Mouse (Mus musculus): ENCODE measurements around the gene Polr2j. TPM values are rescaled to one million over a fixed set of nuclear protein-coding genes. Genes with fewer than 3 reads are reported as not detected.
"Not testable (repeated sequence)": the region's sequence is repeated elsewhere in the genome, so short reads cannot be mapped to it uniquely, and the experiment has no call there.

The Polr2j gene
- polyA plus RNA-seq, 1 experiment from 2014 or later, result 189 TPM

- 37% methylated on average over 2 of the region's 2 CpGs for WGBS (ENCODE audit: insufficient replicate concordance)
- Histone ChIP-seq H3K4me2 (no peak overlapping the region), H3K4me1 (replicated peaks) (peaks cover 17% of the 10 kb centered on the region), H3K36me3 (no peaks in the 10 kb centered on the region), H3K4me3 (replicated peaks) (no peak overlapping the region), H3K27me3 (0 out of 2 replicates have a peak, but pooled peaks cover 3% of the 10 kb centered on the region), H3K27ac (no peak overlapping the region; the same call in 1 of the 2 replicates), H3K9me3 (replicated peaks) (peaks cover 9% of the 10 kb centered on the region; the same call in 1 of the 2 replicates), H3K9ac (no peak overlapping the region)
- ATAC-seq (ENCODE audit: low read depth) (no peak), DNase-seq (no peak)
Observed at GRCm38 (mm10) chr5:136108486-136108885, 7.9 kb upstream of the Polr2j start.

GRCm38 (mm10) chr5:136109042-136109441 lies 7.4 kb upstream of the Polr2j start:
- ATAC-seq (ENCODE audit: low read depth) (no peak), DNase-seq (no peak)
- Histone ChIP-seq H3K9ac (no peak overlapping the region), H3K4me2 (no peak overlapping the region), H3K4me3 (replicated peaks) (no peak overlapping the region), H3K27me3 (no peaks in the 10 kb centered on the region), H3K36me3 (no peaks in the 10 kb centered on the region), H3K27ac (no peak overlapping the region), H3K4me1 (replicated peaks) (peaks cover 17% of the 10 kb centered on the region), H3K9me3 (replicated peaks) (peaks cover 9% of the 10 kb centered on the region; the same call in 1 of the 2 replicates)
- WGBS (ENCODE audit: insufficient replicate concordance), result 42% methylated on average over 3 of the region's 3 CpGs

DNA sequence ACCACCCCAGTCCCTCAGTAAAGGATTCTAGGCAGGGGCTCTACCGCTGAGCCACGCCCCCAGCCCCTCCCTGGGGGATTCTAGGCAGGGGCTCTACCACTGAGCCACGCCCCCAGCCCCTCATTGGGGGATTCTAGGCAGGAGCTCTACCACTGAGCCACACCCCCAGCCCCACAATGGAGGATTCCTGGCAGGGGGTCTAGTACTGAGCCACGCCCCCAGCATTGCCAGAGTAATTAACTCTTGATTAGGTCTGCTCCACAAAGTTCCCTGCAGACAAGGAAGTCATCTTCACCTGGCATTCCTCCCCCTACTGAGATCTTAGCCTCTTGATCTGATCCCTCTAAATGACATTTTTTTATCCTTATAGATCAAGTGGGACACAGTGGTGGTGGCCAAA lies 2.9 kb upstream of the Polr2j start:
- not testable (repeated sequence) for H3K9ac ChIP-seq; H3K4me3 ChIP-seq (replicated peaks); H3K36me3 ChIP-seq; ATAC-seq (ENCODE audit: low read depth); H3K27me3 ChIP-seq; H3K9me3 ChIP-seq (replicated peaks); DNase-seq; H3K27ac ChIP-seq; H3K4me2 ChIP-seq
- WGBS (ENCODE audit: insufficient replicate concordance), result 26% methylated on average over 4 of the region's 4 CpGs
- peaks cover 36% of the 10 kb centered on the region for H3K4me1 ChIP-seq (replicated peaks)

- Histone ChIP-seq H3K27me3 (no peaks in the 10 kb centered on the region), H3K36me3 (peaks cover 29% of the 10 kb centered on the region), H3K4me1 (replicated peaks) (peaks cover 33% of the 10 kb centered on the region), H3K27ac (peak overlapping the region; percentile 72), H3K4me3 (replicated peaks) (peak overlapping the region; percentile 87), H3K9me3 (replicated peaks) (no peaks in the 10 kb centered on the region), H3K4me2 (peak overlapping the region; percentile 95), H3K9ac (peak overlapping the region; percentile 89)
- ATAC-seq (ENCODE audit: low read depth), result peak; percentile 78
- WGBS (ENCODE audit: insufficient replicate concordance), result 0% methylated on average over 22 of the region's 22 CpGs
- no peak for DNase-seq
Observed at GRCm38 (mm10) chr5:136116784-136117112, 317 bp downstream of the Polr2j start.

- no peak overlapping the region for H3K4me3 ChIP-seq (replicated peaks)
- H3K9ac ChIP-seq, result no peak overlapping the region
- H3K27ac ChIP-seq, result no peak overlapping the region
- peaks cover 23% of the 10 kb centered on the region for H3K4me1 ChIP-seq (replicated peaks)
- peaks cover 83% of the 10 kb centered on the region for H3K36me3 ChIP-seq
- no peaks in the 10 kb centered on the region for H3K9me3 ChIP-seq (replicated peaks)
- no peaks in the 10 kb centered on the region for H3K27me3 ChIP-seq
- no peak for DNase-seq
- WGBS (ENCODE audit: insufficient replicate concordance), result 86% methylated on average over 10 of the region's 10 CpGs
- no peak for ATAC-seq (ENCODE audit: low read depth)
- no peak overlapping the region for H3K4me2 ChIP-seq
Observed at GRCm38 (mm10) chr5:136122165-136122564, 5.7 kb downstream of the Polr2j start.

- ATAC-seq (ENCODE audit: low read depth) (peak; percentile 90), DNase-seq (peak; percentile 95)
- WGBS (ENCODE audit: insufficient replicate concordance), result under 1% methylated on average over 60 of the region's 60 CpGs
- no peaks in the 10 kb centered on the region for H3K9me3 ChIP-seq (replicated peaks)
- H3K36me3 ChIP-seq, result peaks cover 69% of the 10 kb centered on the region
- H3K27me3 ChIP-seq, result no peaks in the 10 kb centered on the region
- H3K4me3 ChIP-seq (replicated peaks), result peak within 1 kb of the TSS; percentile 74
- H3K4me1 ChIP-seq (replicated peaks), result peaks cover 42% of the 10 kb centered on the region
- H3K9ac ChIP-seq, result peak within 1 kb of the TSS; percentile 84
- peak within 1 kb of the TSS; percentile 81 for H3K4me2 ChIP-seq
- peak within 1 kb of the TSS; percentile 91 for H3K27ac ChIP-seq
Observed at GRCm38 (mm10) chr5:136135571-136136291, 19.3 kb downstream of the Polr2j start, which contains the start of the genes Lrwd1 and Alkbh4. TSS of gene Lrwd1 (minus strand) at chr5:136136074. TSS of gene Alkbh4 (plus strand) at chr5:136136146.

- peak overlapping the region; percentile 91 for H3K27ac ChIP-seq
- whole genome bisulfite sequencing (ENCODE audit: insufficient replicate concordance), result 4% methylated on average over 20 of the region's 20 CpGs
- no peaks in the 10 kb centered on the region for H3K27me3 ChIP-seq
- H3K4me1 ChIP-seq (replicated peaks), result peaks cover 42% of the 10 kb centered on the region
- no peak for DNase-seq
- peaks cover 69% of the 10 kb centered on the region for H3K36me3 ChIP-seq
- H3K4me3 ChIP-seq (replicated peaks), result peak overlapping the region; percentile 74
- peak; percentile 3 for ATAC-seq (ENCODE audit: low read depth)
- no peaks in the 10 kb centered on the region for H3K9me3 ChIP-seq (replicated peaks)
- peak overlapping the region; percentile 81 for H3K4me2 ChIP-seq
- peak overlapping the region; percentile 84 for H3K9ac ChIP-seq
Observed at GRCm38 (mm10) chr5:136136292-136136990, 20.0 kb downstream of the Polr2j start.

GRCm38 (mm10) chr5:136137658-136138274 lies 21.3 kb downstream of the Polr2j start:
- 35% methylated on average over 13 of the region's 13 CpGs for WGBS (ENCODE audit: insufficient replicate concordance)
- DNase-seq (peak; percentile 56), ATAC-seq (ENCODE audit: low read depth) (peak; percentile 34)
- peaks cover 69% of the 10 kb centered on the region for H3K36me3 ChIP-seq
- H3K4me1 ChIP-seq (replicated peaks), result peaks cover 42% of the 10 kb centered on the region
- H3K27ac ChIP-seq, result peak overlapping the region; percentile 91; the same call in 1 of the 2 replicates
- peak overlapping the region; percentile 74 for H3K4me3 ChIP-seq (replicated peaks)
- H3K9me3 ChIP-seq (replicated peaks), result no peaks in the 10 kb centered on the region
- H3K27me3 ChIP-seq, result no peaks in the 10 kb centered on the region
- H3K9ac ChIP-seq, result peak overlapping the region; percentile 84
- peak overlapping the region; percentile 81 for H3K4me2 ChIP-seq

- H3K27ac ChIP-seq, result no peak overlapping the region
- no peaks in the 10 kb centered on the region for H3K27me3 ChIP-seq
- 74% methylated on average over 13 of the region's 13 CpGs for WGBS (ENCODE audit: insufficient replicate concordance)
- H3K36me3 ChIP-seq, result peaks cover 53% of the 10 kb centered on the region
- H3K9ac ChIP-seq, result no peak overlapping the region
- H3K9me3 ChIP-seq (replicated peaks), result no peaks in the 10 kb centered on the region
- no peak overlapping the region for H3K4me2 ChIP-seq
- H3K4me3 ChIP-seq (replicated peaks), result no peak overlapping the region
- ATAC-seq (ENCODE audit: low read depth) (no peak), DNase-seq (no peak)
- H3K4me1 ChIP-seq (replicated peaks), result peaks cover 45% of the 10 kb centered on the region
Observed at GRCm38 (mm10) chr5:136139393-136139792, 23.0 kb downstream of the Polr2j start.

GRCm38 (mm10) chr5:136140057-136140482 lies 23.6 kb downstream of the Polr2j start:
- Histone ChIP-seq H3K4me1 (replicated peaks) (peaks cover 45% of the 10 kb centered on the region), H3K36me3 (peaks cover 48% of the 10 kb centered on the region), H3K4me2 (no peak overlapping the region), H3K27me3 (no peaks in the 10 kb centered on the region), H3K4me3 (replicated peaks) (no peak overlapping the region), H3K9ac (no peak overlapping the region), H3K9me3 (replicated peaks) (no peaks in the 10 kb centered on the region), H3K27ac (no peak overlapping the region)
- ATAC-seq (ENCODE audit: low read depth) (no peak), DNase-seq (no peak)
- WGBS (ENCODE audit: insufficient replicate concordance), result 91% methylated on average over 10 of the region's 10 CpGs

DNA sequence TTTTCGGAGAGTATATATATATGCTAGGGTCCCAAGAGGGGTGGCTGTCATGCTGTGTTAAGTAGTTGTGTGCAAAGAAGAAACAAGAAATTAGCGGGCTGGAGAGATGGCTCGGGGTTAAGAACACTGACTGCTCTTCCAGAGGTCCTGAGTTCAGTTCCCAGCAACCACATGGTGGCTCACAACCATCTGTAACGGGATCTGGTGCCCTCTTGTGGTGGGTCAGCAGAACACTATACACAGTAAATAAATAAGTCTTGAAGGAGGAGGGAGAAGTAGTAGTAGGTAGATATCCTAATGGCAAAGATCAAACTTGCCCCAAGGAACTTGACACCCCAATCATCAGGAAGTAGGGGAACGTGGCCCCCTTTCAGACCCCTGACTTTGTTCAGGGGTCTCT lies 26.3 kb downstream of the Polr2j start:
- no peak overlapping the region for H3K27ac ChIP-seq
- no peak overlapping the region for H3K4me3 ChIP-seq (replicated peaks)
- H3K9me3 ChIP-seq (replicated peaks), result no peaks in the 10 kb centered on the region
- WGBS (ENCODE audit: insufficient replicate concordance), result 81% methylated on average over 5 of the region's 5 CpGs
- peaks cover 45% of the 10 kb centered on the region for H3K4me1 ChIP-seq (replicated peaks)
- H3K4me2 ChIP-seq, result no peak overlapping the region
- DNase-seq, result no peak
- H3K36me3 ChIP-seq, result peaks cover 48% of the 10 kb centered on the region
- H3K27me3 ChIP-seq, result no peaks in the 10 kb centered on the region
- ATAC-seq (ENCODE audit: low read depth), result no peak
- H3K9ac ChIP-seq, result no peak overlapping the region
